Mouse (Mus musculus): ENCODE measurements around the gene Psenen.

DNA sequence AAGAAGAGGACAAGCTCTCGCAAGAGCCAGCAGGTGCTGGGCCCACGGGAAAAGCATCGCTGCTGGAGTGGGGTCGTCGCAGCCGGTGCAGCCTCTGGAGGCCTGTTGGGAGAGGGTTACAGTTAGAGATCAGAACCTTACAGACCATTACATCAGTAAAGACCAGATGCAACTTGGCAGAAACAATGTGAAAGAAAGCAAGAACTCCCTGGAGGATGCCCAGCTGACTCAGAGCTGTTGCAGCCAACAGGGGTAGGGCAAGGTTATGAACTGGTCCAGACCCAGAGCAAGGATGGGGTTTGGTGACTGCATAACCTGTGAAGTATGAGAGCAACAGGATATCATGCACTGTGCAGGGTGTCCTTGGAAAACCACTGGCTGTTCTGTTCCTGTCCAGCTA is 38.9 kb downstream of the Psenen start:
- TF ChIP-seq CTCF (IDR thresholded peaks at IDR 0.05; ENCODE audit: low read depth): no peak
- no peak for TF ChIP-seq EP300 (optimal IDR thresholded peaks at IDR 0.05)

Data from stomach, postnatal 0 days (tissue).